Mouse (Mus musculus) bone marrow, adult 2 months (tissue): ENCODE results near the gene Slc30a3.

Experiments
- CTCF ChIP-seq: fragments of 200-500 bp; IDR thresholded peaks from 2 replicates; pipeline ENCODE4 v1.5.1; 2011; ENCODE audit warnings: low read length, control low read depth; ENCODE audit not compliant: control insufficient read depth, insufficient read depth
- POLR2A ChIP-seq: fragments of 200-500 bp; IDR thresholded peaks from 2 replicates; pipeline ENCODE4 v1.6.1; 2011; ENCODE audit warnings: low read depth, mild to moderate bottlenecking, control low read depth, low read length, borderline replicate concordance; ENCODE audit not compliant: control insufficient read depth

GRCm38 (mm10) chr5:31138241-31138967 is 30.4 kb upstream of the Slc30a3 start, which contains the start of gene Ucn:
- TF ChIP-seq CTCF (no peak), POLR2A (no peak)
